8 mouse cellular contexts compared by ENCODE assay signal in genomic region chr12:86800336-86800735, GRCm38 (mm10).
DNase-seq lines count a peak whose midpoint lies in the region; ATAC-seq and TF ChIP-seq lines count a peak whose summit lies in the region.

No protein-coding gene starts in this region.

- TF ChIP-seq CTCF in intestine, postnatal 0 days (IDR thresholded peaks at IDR 0.05; ENCODE audit: low read depth): no peak
- no peak for TF ChIP-seq CTCF in olfactory bulb, adult 2 months (IDR thresholded peaks at IDR 0.05; ENCODE audit: insufficient read depth, low read depth, low read length)

- H3K27ac ChIP-seq in lung, embryonic 15.5 days: peak overlapping the region; percentile 99
- peak overlapping the region; percentile 98 for H3K27ac ChIP-seq in forebrain, embryonic 12.5 days
- peak overlapping the region; percentile 78 for H3K27ac ChIP-seq in intestine, postnatal 0 days (ENCODE audit: low read depth, low read length)
- H3K27ac ChIP-seq in olfactory bulb, adult 2 months (ENCODE audit: insufficient read depth, low read depth, low read length): peak overlapping the region; percentile 100

- peak overlapping the region; percentile 32 for H3K4me2 ChIP-seq in lung, embryonic 15.5 days
- H3K4me2 ChIP-seq in forebrain, embryonic 12.5 days: peak overlapping the region; percentile 46
- H3K4me2 ChIP-seq in intestine, postnatal 0 days (replicated peaks; ENCODE audit: low read depth): peak overlapping the region; percentile 51; the same call in 1 of the 2 replicates

- peaks cover 78% of the 10 kb centered on the region for H3K4me1 ChIP-seq in lung, embryonic 15.5 days
- peaks cover 74% of the 10 kb centered on the region for H3K4me1 ChIP-seq in forebrain, embryonic 12.5 days
- 0 out of 2 replicates have a peak, but pooled peaks cover 10% of the 10 kb centered on the region for H3K4me1 ChIP-seq in intestine, postnatal 0 days (replicated peaks; ENCODE audit: control insufficient read depth, insufficient read depth, low read length)
- peaks cover 68% of the 10 kb centered on the region for H3K4me1 ChIP-seq in olfactory bulb, adult 2 months (ENCODE audit: control insufficient read depth, insufficient read depth, low read length)

- 0 out of 2 replicates have a peak overlapping the region, but pooled peaks have one; percentile 13 for H3K4me3 ChIP-seq in lung, embryonic 15.5 days
- no peak overlapping the region for H3K4me3 ChIP-seq in forebrain, embryonic 12.5 days (replicated peaks)
- H3K4me3 ChIP-seq in intestine, postnatal 0 days (ENCODE audit: low read depth, low read length): no peak overlapping the region
- no peak overlapping the region for H3K4me3 ChIP-seq in olfactory bulb, adult 2 months (ENCODE audit: insufficient read depth, low read depth, low read length)

- 25% methylated on average over 4 of the region's 4 CpGs for WGBS in lung, embryonic 15.5 days
- 21% methylated on average over 4 of the region's 4 CpGs for WGBS in forebrain, embryonic 12.5 days
- 62% methylated on average over 4 of the region's 4 CpGs for WGBS in intestine, postnatal 0 days
- 31% methylated on average over 4 of the region's 4 CpGs for WGBS in olfactory bulb, adult 2 months

- H3K27me3 ChIP-seq in lung, embryonic 15.5 days: no peaks in the 10 kb centered on the region
- H3K27me3 ChIP-seq in forebrain, embryonic 12.5 days: peaks cover 4% of the 10 kb centered on the region; the same call in 1 of the 2 replicates
- H3K27me3 ChIP-seq in intestine, postnatal 0 days (replicated peaks; ENCODE audit: control insufficient read depth, insufficient read depth, low read length): no peaks in the 10 kb centered on the region

- ATAC-seq in lung, embryonic 15.5 days (ENCODE audit: borderline replicate concordance, extremely low read depth, low FRiP score, low TSS enrichment): no peak
- ATAC-seq in forebrain, embryonic 12.5 days (ENCODE audit: low FRiP score): no peak
- ATAC-seq in intestine, postnatal 0 days: no peak
- no peak for ATAC-seq in erythroid progenitor cell, adult 5-6 weeks (replicated peaks; ENCODE audit: low FRiP score, poor library complexity, severe bottlenecking)
- ATAC-seq in megakaryocyte progenitor cell, adult 5-6 weeks (replicated peaks; ENCODE audit: poor library complexity): no peak

- no peak overlapping the region; the same call in 1 of the 2 replicates for H3K9ac ChIP-seq in lung, embryonic 15.5 days
- H3K9ac ChIP-seq in forebrain, embryonic 12.5 days: 0 out of 2 replicates have a peak overlapping the region, but pooled peaks have one; percentile 31
- H3K9ac ChIP-seq in intestine, postnatal 0 days (ENCODE audit: low read depth, low read length): peak overlapping the region; percentile 11; the same call in 1 of the 2 replicates

- no peak for DNase-seq in lung, postnatal 36 days
- no peak for DNase-seq in thymus, postnatal 10 days (ENCODE audit: low spot score in 2 of 2)

- H3K9me3 ChIP-seq in lung, embryonic 15.5 days: no peaks in the 10 kb centered on the region
- H3K9me3 ChIP-seq in forebrain, embryonic 12.5 days: no peaks in the 10 kb centered on the region
- H3K9me3 ChIP-seq in intestine, postnatal 0 days (ENCODE audit: control insufficient read depth): no peaks in the 10 kb centered on the region

- no peaks in the 10 kb centered on the region for H3K36me3 ChIP-seq in lung, embryonic 15.5 days
- H3K36me3 ChIP-seq in forebrain, embryonic 12.5 days (replicated peaks): no peaks in the 10 kb centered on the region
- H3K36me3 ChIP-seq in intestine, postnatal 0 days (ENCODE audit: control insufficient read depth, insufficient read depth): no peaks in the 10 kb centered on the region

- TF ChIP-seq POLR2A in olfactory bulb, adult 2 months (IDR thresholded peaks at IDR 0.05; ENCODE audit: insufficient read depth, low read depth, low read length): no peak
